13 mouse cellular contexts compared by ENCODE assay signal in genomic region chr14:50788157-50788556, GRCm38 (mm10). TPM values are rescaled to one million over a fixed set of nuclear protein-coding genes. Genes with fewer than 3 reads are reported as not detected.
DNase-seq lines count a peak whose midpoint lies in the region; ATAC-seq and TF ChIP-seq lines count a peak whose summit lies in the region.
"Had no signal": no experiment of that assay in that cellular context is flagged by ENCODE, and none has a peak within 500 bp of the region (broad histone marks: within the 10 kb centered on the region; RNA-seq: fewer than 3 reads in every experiment).

No protein-coding gene starts in this region.

- 10% methylated on average over 2 of the region's 2 CpGs for WGBS in embryonic facial prominence, embryonic 11.5 days
- 13% methylated on average over 2 of the region's 2 CpGs for WGBS in embryonic facial prominence, embryonic 10.5 days
- WGBS in kidney, adult 2 months: 9% methylated on average over 2 of the region's 2 CpGs

- TF ChIP-seq POLR2A in MEL (IDR thresholded peaks at IDR 0.05; ENCODE audit: control insufficient read depth in 1 of 2, insufficient read depth in 1 of 2, low read depth in 1 of 2, low read length in 2 of 2, poor library complexity in 1 of 2): no peak
- no peak for TF ChIP-seq POLR2A in kidney, adult 2 months (IDR thresholded peaks at IDR 0.05; ENCODE audit: low read depth, low read length)

- H3K4me2 ChIP-seq in embryonic facial prominence, embryonic 11.5 days (ENCODE audit: low read depth, low read length): no peak overlapping the region
- H3K4me2 ChIP-seq: heart, embryonic 13.5 days had no signal

- no peak for TF ChIP-seq RAD21 in MEL (IDR thresholded peaks at IDR 0.05; ENCODE audit: low read depth, low read length)

- H3K4me1 ChIP-seq in embryonic facial prominence, embryonic 11.5 days (ENCODE audit: control insufficient read depth, insufficient read depth, low read length): no peaks in the 10 kb centered on the region
- peaks cover 7% of the 10 kb centered on the region; the same call in 1 of the 2 replicates for H3K4me1 ChIP-seq in embryonic facial prominence, embryonic 10.5 days
- H3K4me1 ChIP-seq in MEL (ENCODE audit: control insufficient read depth in 1 of 2, insufficient read depth in 2 of 2, low read length in 2 of 2): peaks cover 0 to 5% of the 10 kb centered on the region in 2 experiments; a peak in 2 of 4 replicates
- 0 out of 2 replicates have a peak, but pooled peaks cover 4% of the 10 kb centered on the region for H3K4me1 ChIP-seq in kidney, adult 2 months (ENCODE audit: control insufficient read depth, insufficient read depth, low read length)

- H3K9ac ChIP-seq in embryonic facial prominence, embryonic 11.5 days (replicated peaks; ENCODE audit: low read length): no peak overlapping the region
- H3K9ac ChIP-seq in MEL (ENCODE audit: control insufficient read depth, low read depth, low read length, poor library complexity, severe bottlenecking): no peak overlapping the region
- H3K9ac ChIP-seq: heart, embryonic 13.5 days had no signal

- no peaks in the 10 kb centered on the region; the same call in 1 of the 2 replicates for H3K79me2 ChIP-seq in MEL (ENCODE audit: control insufficient read depth, insufficient read depth, low read length, poor library complexity)

- intact Hi-C loops in left cerebral cortex, adult 2 months (cut with DNase I): loop anchor here (5.0 to 10.0 kb wide), 2 partner anchors 726 to 923 kb away; no protein-coding TSS in a partner anchor

- ATAC-seq in embryonic facial prominence, embryonic 11.5 days (replicated peaks; ENCODE audit: insufficient number of reproducible peaks, low FRiP score, low TSS enrichment, low read depth): no peak
- ATAC-seq in megakaryocyte progenitor cell, adult 5-6 weeks (replicated peaks; ENCODE audit: poor library complexity): peak; percentile 43

- H3K9me3 ChIP-seq in embryonic facial prominence, embryonic 11.5 days (replicated peaks; ENCODE audit: control insufficient read depth, low read length): no peaks in the 10 kb centered on the region
- H3K9me3 ChIP-seq in embryonic facial prominence, embryonic 10.5 days: no peaks in the 10 kb centered on the region
- H3K9me3 ChIP-seq in MEL (replicated peaks; ENCODE audit: insufficient read depth, low read length): no peaks in the 10 kb centered on the region
- H3K9me3 ChIP-seq: heart, embryonic 13.5 days had no signal

- H3K36me3 ChIP-seq in embryonic facial prominence, embryonic 11.5 days (replicated peaks; ENCODE audit: control insufficient read depth, insufficient read depth, low read depth, low read length): no peaks in the 10 kb centered on the region
- H3K36me3 ChIP-seq in embryonic facial prominence, embryonic 10.5 days (replicated peaks): no peaks in the 10 kb centered on the region
- H3K36me3 ChIP-seq in MEL (ENCODE audit: control insufficient read depth in 1 of 2, insufficient read depth in 2 of 2, low read length in 2 of 2): peaks cover 4 to 9% of the 10 kb centered on the region in 2 experiments
- H3K36me3 ChIP-seq in kidney, adult 2 months (ENCODE audit: control insufficient read depth, insufficient read depth, low read length): no peaks in the 10 kb centered on the region
- H3K36me3 ChIP-seq: heart, embryonic 13.5 days had no signal

- no peak for TF ChIP-seq EP300 in MEL (IDR thresholded peaks at IDR 0.05; ENCODE audit: low read depth in 1 of 2, low read length in 2 of 2)

- H3K4me3 ChIP-seq in embryonic facial prominence, embryonic 11.5 days (ENCODE audit: low read depth, low read length): no peak overlapping the region
- H3K4me3 ChIP-seq in embryonic facial prominence, embryonic 10.5 days: no peak overlapping the region
- no peak overlapping the region for H3K4me3 ChIP-seq in left cerebral cortex, adult 2 months
- H3K4me3 ChIP-seq in MEL (ENCODE audit: control insufficient read depth in 1 of 2, insufficient read depth in 1 of 2, low read depth in 2 of 2, low read length in 2 of 2): no peak overlapping the region
- no peak overlapping the region for H3K4me3 ChIP-seq in kidney, adult 2 months (ENCODE audit: insufficient read depth, low read depth, low read length)
- H3K4me3 ChIP-seq: heart, embryonic 13.5 days had no signal

- no peaks in the 10 kb centered on the region for H3K27me3 ChIP-seq in embryonic facial prominence, embryonic 11.5 days (ENCODE audit: control insufficient read depth, insufficient read depth, low read length)
- H3K27me3 ChIP-seq in embryonic facial prominence, embryonic 10.5 days (replicated peaks; ENCODE audit: low read depth, poor library complexity, severe bottlenecking): no peaks in the 10 kb centered on the region
- no peaks in the 10 kb centered on the region for H3K27me3 ChIP-seq in MEL (ENCODE audit: control insufficient read depth in 1 of 2, insufficient read depth in 2 of 2, low read length in 2 of 2)
- H3K27me3 ChIP-seq in kidney, adult 2 months (replicated peaks; ENCODE audit: control insufficient read depth, insufficient read depth, low read length): no peaks in the 10 kb centered on the region
- H3K27me3 ChIP-seq: heart, embryonic 13.5 days had no signal

- peak; percentile 52 for DNase-seq in embryonic facial prominence, embryonic 11.5 days (ENCODE audit: low spot score)
- DNase-seq in embryonic facial prominence, embryonic 10.5 days (ENCODE audit: low spot score): no peak
- DNase-seq in left cerebral cortex, adult 2 months (ENCODE audit: extremely low spot score in 1 of 2, low spot score in 2 of 2): no peak
- no peak for DNase-seq in left cerebral cortex, adult 11 months (ENCODE audit: low spot score)
- peak; percentile 64 for DNase-seq in MEL (ENCODE audit: low read depth, low spot score)
- no peak for DNase-seq in right cerebral cortex, adult 2 months (ENCODE audit: low spot score in 2 of 2)
- DNase-seq in kidney, adult 2 months: no peak
- DNase-seq: thymus, adult 2 months had no signal

- TF ChIP-seq CTCF in left cerebral cortex, adult 2 months (IDR thresholded peaks at IDR 0.05): peak; percentile 37
- TF ChIP-seq CTCF in MEL (IDR thresholded peaks at IDR 0.05 in 2 of 3, conservative IDR thresholded peaks at IDR 0.05 in 1 of 3; ENCODE audit: control insufficient read depth in 1 of 3, insufficient read depth in 1 of 3, low read depth in 2 of 3, low read length in 3 of 3, poor library complexity in 1 of 3, severe bottlenecking in 1 of 3): peak in 2 of 3 experiments; percentile 29 to 53; a peak in 3 of 6 replicates
- TF ChIP-seq CTCF in kidney, adult 2 months (conservative IDR thresholded peaks at IDR 0.05; ENCODE audit: insufficient read depth, insufficient read length, low read depth, low read length): no peak

- no peak overlapping the region for H3K27ac ChIP-seq in embryonic facial prominence, embryonic 11.5 days (replicated peaks; ENCODE audit: low read depth, low read length)
- no peak overlapping the region for H3K27ac ChIP-seq in embryonic facial prominence, embryonic 10.5 days (replicated peaks)
- H3K27ac ChIP-seq in left cerebral cortex, adult 2 months: no peak overlapping the region
- no peak overlapping the region for H3K27ac ChIP-seq in MEL (ENCODE audit: control insufficient read depth, low read depth, low read length)
- H3K27ac ChIP-seq in kidney, adult 2 months (ENCODE audit: insufficient read depth, low read depth, low read length): no peak overlapping the region
- H3K27ac ChIP-seq: heart, embryonic 13.5 days had no signal

RNA-seq across cellular contexts. Expression of gene Ttc5, which starts 2.8 kb away (rescaled TPM):
- 88.7 and 93.8 TPM in 2 replicates for polyA plus RNA-seq in embryonic facial prominence, embryonic 11.5 days (2014; fragmentation: Nextera tagmentation; extraction: Ambion mirVana)
- 104 and 107 TPM in 2 replicates for polyA plus RNA-seq in embryonic facial prominence, embryonic 10.5 days (2016; fragmentation: Nextera tagmentation; extraction: Ambion mirVana)
- total RNA-seq in left cerebral cortex, adult 2 months (2021): 10 to 100 TPM; 50.8 to 62.1 TPM
- total RNA-seq in MEL (2012; rRNA removed): 22.7 and 24.2 TPM in 2 replicates
- polyA plus RNA-seq in MEL (2012; ENCODE audit: insufficient read depth in 1 of 2, insufficient read length in 2 of 2, low read depth in 1 of 2, low replicate concordance in 2 of 2, missing spikeins in 1 of 2): 10 to 100 TPM in 1 of 2 experiments, not detected in 1; 28.1 TPM
- total RNA-seq in megakaryocyte progenitor cell, adult 5-6 weeks (2015): 20.6 and 27.4 TPM in 2 replicates
- total RNA-seq in megakaryocyte progenitor cell, adult 5-6 weeks (2017): 39.5 and 41.8 TPM in 2 replicates
- 24.5 and 25.8 TPM in 2 replicates for polyA plus RNA-seq in kidney, adult 2 months (2012; rRNA removed)

RNA-seq across cellular contexts. Expression of gene Ccnb1ip1, which starts 19.4 kb away (rescaled TPM):
- not detected in 2 replicates for polyA plus RNA-seq in embryonic facial prominence, embryonic 11.5 days (2014; fragmentation: Nextera tagmentation; extraction: Ambion mirVana)
- polyA plus RNA-seq in embryonic facial prominence, embryonic 10.5 days (2016; fragmentation: Nextera tagmentation; extraction: Ambion mirVana): not detected in 2 replicates
- not detected for total RNA-seq in left cerebral cortex, adult 2 months (2021)
- 23.3 and 28.3 TPM in 2 replicates for total RNA-seq in MEL (2012; rRNA removed)
- polyA plus RNA-seq in MEL (2012; ENCODE audit: insufficient read depth in 1 of 2, insufficient read length in 2 of 2, low read depth in 1 of 2, low replicate concordance in 2 of 2, missing spikeins in 1 of 2): 10 to 100 TPM in 1 of 2 experiments, not detected in 1; 27.6 TPM
- not detected in 2 replicates for total RNA-seq in megakaryocyte progenitor cell, adult 5-6 weeks (2015)
- total RNA-seq in megakaryocyte progenitor cell, adult 5-6 weeks (2017): not detected in 2 replicates
- polyA plus RNA-seq in kidney, adult 2 months (2012; rRNA removed): not detected in 2 replicates
- total RNA-seq: left cerebral cortex, postnatal 36 days had no signal
- polyA plus RNA-seq: cortical plate, adult 2 months; heart, embryonic 13.5 days; thymus, adult 2 months had no signal

RNA-seq across cellular contexts. Expression of gene Parp2, which starts 19.5 kb away (rescaled TPM):
- polyA plus RNA-seq in embryonic facial prominence, embryonic 11.5 days (2014; fragmentation: Nextera tagmentation; extraction: Ambion mirVana): 70.0 and 75.8 TPM in 2 replicates
- polyA plus RNA-seq in embryonic facial prominence, embryonic 10.5 days (2016; fragmentation: Nextera tagmentation; extraction: Ambion mirVana): 68.0 and 68.7 TPM in 2 replicates
- 10 to 100 TPM; 25.8 to 27.1 TPM for total RNA-seq in left cerebral cortex, adult 2 months (2021)
- total RNA-seq in MEL (2012; rRNA removed): 65.6 and 81.1 TPM in 2 replicates
- polyA plus RNA-seq in MEL (2012; ENCODE audit: insufficient read depth in 1 of 2, insufficient read length in 2 of 2, low read depth in 1 of 2, low replicate concordance in 2 of 2, missing spikeins in 1 of 2): 10 to 100 TPM in 1 of 2 experiments, not detected in 1; 83.2 TPM
- total RNA-seq in megakaryocyte progenitor cell, adult 5-6 weeks (2015): 63.6 and 99.3 TPM in 2 replicates
- 92.4 and 99.5 TPM in 2 replicates for total RNA-seq in megakaryocyte progenitor cell, adult 5-6 weeks (2017)
- polyA plus RNA-seq in kidney, adult 2 months (2012; rRNA removed): 12.0 and 12.6 TPM in 2 replicates

RNA-seq across cellular contexts. Expression of gene Olfr749, which starts 43.3 kb away (rescaled TPM):
- polyA plus RNA-seq in embryonic facial prominence, embryonic 11.5 days (2014; fragmentation: Nextera tagmentation; extraction: Ambion mirVana): not detected in 2 replicates
- not detected in 2 replicates for polyA plus RNA-seq in embryonic facial prominence, embryonic 10.5 days (2016; fragmentation: Nextera tagmentation; extraction: Ambion mirVana)
- not detected for total RNA-seq in left cerebral cortex, adult 2 months (2021)
- not detected in 2 replicates for total RNA-seq in MEL (2012; rRNA removed)
- polyA plus RNA-seq in MEL (2012; ENCODE audit: insufficient read depth in 1 of 2, insufficient read length in 2 of 2, low read depth in 1 of 2, low replicate concordance in 2 of 2, missing spikeins in 1 of 2): not detected
- not detected in 2 replicates for total RNA-seq in megakaryocyte progenitor cell, adult 5-6 weeks (2015)
- not detected in 2 replicates for total RNA-seq in megakaryocyte progenitor cell, adult 5-6 weeks (2017)
- not detected in 2 replicates for polyA plus RNA-seq in kidney, adult 2 months (2012; rRNA removed)
- total RNA-seq: left cerebral cortex, postnatal 36 days had no signal
- polyA plus RNA-seq: C2C12; cortical plate, adult 2 months; heart, embryonic 13.5 days; thymus, adult 2 months had no signal

Comparison
In these comparisons a context has a peak if more than half of its experiments do, and no peak if none do; other contexts are left out.
1. DNase-seq: peak in embryonic facial prominence, embryonic 11.5 days (single experiment) and MEL (single experiment); none in embryonic facial prominence, embryonic 10.5 days (single experiment), left cerebral cortex, adult 2 months (0 of 2), left cerebral cortex, adult 11 months (single experiment), right cerebral cortex, adult 2 months (0 of 2) and kidney, adult 2 months (single experiment).